ENCODE assay signal across 13 mouse cellular contexts in the genomic region with DNA sequence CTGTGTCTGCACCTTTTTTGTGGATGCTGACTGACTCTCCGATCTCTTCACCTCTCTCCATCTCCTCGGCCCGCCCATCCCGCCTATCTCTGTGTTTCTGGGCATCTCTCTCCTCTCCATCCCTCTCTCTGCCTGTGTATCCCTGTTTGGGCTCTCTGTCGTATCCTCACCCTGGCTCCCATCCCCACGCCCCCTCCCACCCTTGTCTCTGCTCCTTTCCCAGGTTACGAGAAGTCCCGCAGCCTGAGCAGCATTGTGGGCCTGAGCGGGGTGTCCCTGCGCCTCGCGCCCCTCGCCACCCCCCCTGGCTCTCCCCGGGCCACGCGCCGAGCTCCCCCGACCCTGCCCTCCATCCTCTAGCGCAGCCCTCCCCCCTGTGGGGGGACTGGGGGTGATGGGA. TPM values are rescaled to one million over a fixed set of nuclear protein-coding genes. Genes with fewer than 3 reads are reported as not detected.
A peak's percentile ranks its signal among the peaks of the same experiment; 100 is the strongest.
DNase-seq lines count a peak whose midpoint lies in the region; ATAC-seq lines count a peak whose summit lies in the region.
"Had no signal": no experiment of that assay in that cellular context is flagged by ENCODE, and none has a peak within 500 bp of the region (broad histone marks: within the 10 kb centered on the region; RNA-seq: fewer than 3 reads in every experiment).

No protein-coding gene starts in this region.

- 12% methylated on average over 19 of the region's 19 CpGs for WGBS in forebrain, embryonic 12.5 days
- 17% methylated on average over 19 of the region's 19 CpGs for WGBS in forebrain, embryonic 16.5 days
- WGBS in midbrain, embryonic 12.5 days: 10% methylated on average over 17 of the region's 19 CpGs
- WGBS in midbrain, embryonic 15.5 days: 14% methylated on average over 19 of the region's 19 CpGs
- 13% methylated on average over 19 of the region's 19 CpGs for WGBS in embryonic facial prominence, embryonic 14.5 days

- no peaks in the 10 kb centered on the region for H3K9me3 ChIP-seq in forebrain, embryonic 12.5 days
- H3K9me3 ChIP-seq in forebrain, embryonic 16.5 days (ENCODE audit: control insufficient read depth, low read length): no peaks in the 10 kb centered on the region; the same call in 1 of the 2 replicates
- H3K9me3 ChIP-seq in midbrain, embryonic 12.5 days: no peaks in the 10 kb centered on the region
- no peaks in the 10 kb centered on the region for H3K9me3 ChIP-seq in midbrain, embryonic 15.5 days
- H3K9me3 ChIP-seq in embryonic facial prominence, embryonic 14.5 days (ENCODE audit: control insufficient read depth, low read length): no peaks in the 10 kb centered on the region
- H3K9me3 ChIP-seq: heart, embryonic 15.5 days had no signal

- H3K4me3 ChIP-seq in forebrain, embryonic 12.5 days (replicated peaks): no peak overlapping the region
- no peak overlapping the region for H3K4me3 ChIP-seq in forebrain, embryonic 16.5 days (replicated peaks; ENCODE audit: low read length)
- H3K4me3 ChIP-seq in midbrain, embryonic 12.5 days: 0 out of 2 replicates have a peak overlapping the region, but pooled peaks have one; percentile 2
- H3K4me3 ChIP-seq in midbrain, embryonic 15.5 days: no peak overlapping the region
- H3K4me3 ChIP-seq in embryonic facial prominence, embryonic 14.5 days (ENCODE audit: low read depth, low read length): no peak overlapping the region
- H3K4me3 ChIP-seq: heart, embryonic 15.5 days had no signal

- H3K27ac ChIP-seq in forebrain, embryonic 12.5 days: no peak overlapping the region
- H3K27ac ChIP-seq in forebrain, embryonic 16.5 days (ENCODE audit: low read length): no peak overlapping the region
- H3K27ac ChIP-seq in midbrain, embryonic 12.5 days (replicated peaks): peak overlapping the region; percentile 39
- H3K27ac ChIP-seq in midbrain, embryonic 15.5 days: no peak overlapping the region
- no peak overlapping the region for H3K27ac ChIP-seq in embryonic facial prominence, embryonic 14.5 days (replicated peaks; ENCODE audit: low read depth, low read length)
- H3K27ac ChIP-seq: heart, embryonic 15.5 days; liver, embryonic 14.5 days had no signal

- no peaks in the 10 kb centered on the region for H3K36me3 ChIP-seq in forebrain, embryonic 12.5 days (replicated peaks)
- H3K36me3 ChIP-seq in forebrain, embryonic 16.5 days (ENCODE audit: control insufficient read depth, insufficient read depth): no peaks in the 10 kb centered on the region
- H3K36me3 ChIP-seq in midbrain, embryonic 12.5 days: no peaks in the 10 kb centered on the region
- no peaks in the 10 kb centered on the region for H3K36me3 ChIP-seq in midbrain, embryonic 15.5 days (replicated peaks)
- H3K36me3 ChIP-seq in embryonic facial prominence, embryonic 14.5 days (ENCODE audit: control insufficient read depth, insufficient read depth, low read length): no peaks in the 10 kb centered on the region
- H3K36me3 ChIP-seq: heart, embryonic 15.5 days had no signal

- peaks cover 69% of the 10 kb centered on the region for H3K27me3 ChIP-seq in forebrain, embryonic 12.5 days
- H3K27me3 ChIP-seq in forebrain, embryonic 16.5 days (replicated peaks; ENCODE audit: control insufficient read depth, insufficient read depth, low read length): peaks cover 41% of the 10 kb centered on the region
- peaks cover 58% of the 10 kb centered on the region for H3K27me3 ChIP-seq in midbrain, embryonic 12.5 days
- peaks cover 31% of the 10 kb centered on the region for H3K27me3 ChIP-seq in midbrain, embryonic 15.5 days (replicated peaks)
- H3K27me3 ChIP-seq in embryonic facial prominence, embryonic 14.5 days (replicated peaks; ENCODE audit: control insufficient read depth, insufficient read depth, low read length): peaks cover 54% of the 10 kb centered on the region

- H3K4me1 ChIP-seq in forebrain, embryonic 12.5 days: peaks cover 37% of the 10 kb centered on the region
- peaks cover 18% of the 10 kb centered on the region for H3K4me1 ChIP-seq in forebrain, embryonic 16.5 days (replicated peaks; ENCODE audit: control insufficient read depth, insufficient read depth, low read length)
- peaks cover 35% of the 10 kb centered on the region for H3K4me1 ChIP-seq in midbrain, embryonic 12.5 days
- peaks cover 23% of the 10 kb centered on the region for H3K4me1 ChIP-seq in midbrain, embryonic 15.5 days
- H3K4me1 ChIP-seq in embryonic facial prominence, embryonic 14.5 days (ENCODE audit: control insufficient read depth, insufficient read depth, low read length): peaks cover 11% of the 10 kb centered on the region

- ATAC-seq in forebrain, embryonic 12.5 days (ENCODE audit: low FRiP score): no peak
- ATAC-seq in forebrain, embryonic 16.5 days: no peak
- no peak for ATAC-seq in midbrain, embryonic 12.5 days (ENCODE audit: low FRiP score, low read depth)
- no peak for ATAC-seq in midbrain, embryonic 15.5 days (replicated peaks)
- no peak for ATAC-seq in embryonic facial prominence, embryonic 14.5 days (ENCODE audit: low read depth)
- ATAC-seq: lung, postnatal 0 days had no signal

- peak overlapping the region; percentile 24; the same call in 1 of the 2 replicates for H3K4me2 ChIP-seq in forebrain, embryonic 12.5 days
- H3K4me2 ChIP-seq in forebrain, embryonic 16.5 days (ENCODE audit: low read length): no peak overlapping the region
- peak overlapping the region; percentile 37 for H3K4me2 ChIP-seq in midbrain, embryonic 12.5 days (replicated peaks)
- H3K4me2 ChIP-seq in midbrain, embryonic 15.5 days: no peak overlapping the region
- H3K4me2 ChIP-seq in embryonic facial prominence, embryonic 14.5 days (ENCODE audit: low read depth, low read length): no peak overlapping the region
- H3K4me2 ChIP-seq: heart, embryonic 15.5 days had no signal

- peak overlapping the region; percentile 48; the same call in 1 of the 2 replicates for H3K9ac ChIP-seq in forebrain, embryonic 12.5 days
- no peak overlapping the region for H3K9ac ChIP-seq in forebrain, embryonic 16.5 days (replicated peaks; ENCODE audit: low read depth, low read length)
- H3K9ac ChIP-seq in midbrain, embryonic 12.5 days (replicated peaks): peak overlapping the region; percentile 43; the same call in 1 of the 2 replicates
- no peak overlapping the region for H3K9ac ChIP-seq in midbrain, embryonic 15.5 days
- 0 out of 2 replicates have a peak overlapping the region, but pooled peaks have one; percentile 30 for H3K9ac ChIP-seq in embryonic facial prominence, embryonic 14.5 days (ENCODE audit: low read depth, low read length)
- H3K9ac ChIP-seq: heart, embryonic 15.5 days; liver, embryonic 14.5 days had no signal

- no peak for DNase-seq in embryonic facial prominence, embryonic 14.5 days (ENCODE audit: low spot score)
- DNase-seq in spleen, postnatal 36 days (ENCODE audit: low spot score in 2 of 2): no peak
- DNase-seq in heart, adult 9 months (ENCODE audit: low spot score in 2 of 2): no peak
- DNase-seq: adrenal gland, postnatal 25 days; kidney, adult 2 months; kidney, postnatal 36 days had no signal

RNA-seq across cellular contexts. Expression of a gene that starts 11.2 kb away (rescaled TPM):
- polyA plus RNA-seq in forebrain, embryonic 12.5 days (2016; fragmentation: Nextera tagmentation; extraction: Ambion mirVana): 1.7 and 1.9 TPM in 2 replicates
- polyA plus RNA-seq in forebrain, embryonic 16.5 days (2015; fragmentation: Nextera tagmentation; extraction: Ambion mirVana): 2.8 and 4.0 TPM in 2 replicates
- polyA plus RNA-seq in midbrain, embryonic 12.5 days (2016; fragmentation: Nextera tagmentation; extraction: Ambion mirVana): 2.3 and 2.6 TPM in 2 replicates
- polyA plus RNA-seq in midbrain, embryonic 15.5 days (2015; fragmentation: Nextera tagmentation; extraction: Ambion mirVana): 5.8 and 8.0 TPM in 2 replicates
- polyA plus RNA-seq in embryonic facial prominence, embryonic 14.5 days (2014; fragmentation: Nextera tagmentation; extraction: Ambion mirVana): 0.49 and 0.67 TPM in 2 replicates

RNA-seq across cellular contexts. Expression of a gene that starts 29.5 kb away (rescaled TPM):
- 0.38 and 0.51 TPM in 2 replicates for polyA plus RNA-seq in forebrain, embryonic 12.5 days (2016; fragmentation: Nextera tagmentation; extraction: Ambion mirVana)
- 0.42 and 1.4 TPM in 2 replicates for polyA plus RNA-seq in forebrain, embryonic 16.5 days (2015; fragmentation: Nextera tagmentation; extraction: Ambion mirVana)
- polyA plus RNA-seq in midbrain, embryonic 12.5 days (2016; fragmentation: Nextera tagmentation; extraction: Ambion mirVana): 0.45 and 0.60 TPM in 2 replicates
- 1.1 and 1.4 TPM in 2 replicates for polyA plus RNA-seq in midbrain, embryonic 15.5 days (2015; fragmentation: Nextera tagmentation; extraction: Ambion mirVana)
- polyA plus RNA-seq in embryonic facial prominence, embryonic 14.5 days (2014; fragmentation: Nextera tagmentation; extraction: Ambion mirVana): 1.7 and 2.8 TPM in 2 replicates

RNA-seq across cellular contexts. Expression of a gene that starts 47.9 kb away (rescaled TPM):
- 72.7 and 73.5 TPM in 2 replicates for polyA plus RNA-seq in forebrain, embryonic 12.5 days (2016; fragmentation: Nextera tagmentation; extraction: Ambion mirVana)
- polyA plus RNA-seq in forebrain, embryonic 16.5 days (2015; fragmentation: Nextera tagmentation; extraction: Ambion mirVana): 69.8 and 80.2 TPM in 2 replicates
- 78.2 and 80.3 TPM in 2 replicates for polyA plus RNA-seq in midbrain, embryonic 12.5 days (2016; fragmentation: Nextera tagmentation; extraction: Ambion mirVana)
- polyA plus RNA-seq in midbrain, embryonic 15.5 days (2015; fragmentation: Nextera tagmentation; extraction: Ambion mirVana): 61.1 and 66.6 TPM in 2 replicates
- 60.8 and 64.5 TPM in 2 replicates for polyA plus RNA-seq in embryonic facial prominence, embryonic 14.5 days (2014; fragmentation: Nextera tagmentation; extraction: Ambion mirVana)

RNA-seq across cellular contexts. Expression of a gene that starts 53.0 kb away (rescaled TPM):
- 111 and 126 TPM in 2 replicates for polyA plus RNA-seq in forebrain, embryonic 12.5 days (2016; fragmentation: Nextera tagmentation; extraction: Ambion mirVana)
- 46.1 and 48.0 TPM in 2 replicates for polyA plus RNA-seq in forebrain, embryonic 16.5 days (2015; fragmentation: Nextera tagmentation; extraction: Ambion mirVana)
- 94.1 and 96.0 TPM in 2 replicates for polyA plus RNA-seq in midbrain, embryonic 12.5 days (2016; fragmentation: Nextera tagmentation; extraction: Ambion mirVana)
- polyA plus RNA-seq in midbrain, embryonic 15.5 days (2015; fragmentation: Nextera tagmentation; extraction: Ambion mirVana): 23.8 and 25.3 TPM in 2 replicates
- polyA plus RNA-seq in embryonic facial prominence, embryonic 14.5 days (2014; fragmentation: Nextera tagmentation; extraction: Ambion mirVana): 57.9 and 64.1 TPM in 2 replicates

Comparison
In these comparisons a context has a peak if more than half of its experiments do, and no peak if none do; other contexts are left out.
1. H3K4me2 ChIP-seq: peak in forebrain, embryonic 12.5 days (single experiment) and midbrain, embryonic 12.5 days (single experiment); none in forebrain, embryonic 16.5 days (single experiment), midbrain, embryonic 15.5 days (single experiment) and embryonic facial prominence, embryonic 14.5 days (single experiment).
2. H3K9ac ChIP-seq: peak in forebrain, embryonic 12.5 days (single experiment), midbrain, embryonic 12.5 days (single experiment) and embryonic facial prominence, embryonic 14.5 days (single experiment); none in forebrain, embryonic 16.5 days (single experiment) and midbrain, embryonic 15.5 days (single experiment).